Mouse (Mus musculus): ENCODE data around the gene Gm42742. TPM values are rescaled to one million over a fixed set of nuclear protein-coding genes. Genes with fewer than 3 reads are reported as not detected.

Gm42742 gene
- total and polyA plus RNA-seq, 3 experiments: 13.8 to 27.2 TPM; not detected in 1

DNA sequence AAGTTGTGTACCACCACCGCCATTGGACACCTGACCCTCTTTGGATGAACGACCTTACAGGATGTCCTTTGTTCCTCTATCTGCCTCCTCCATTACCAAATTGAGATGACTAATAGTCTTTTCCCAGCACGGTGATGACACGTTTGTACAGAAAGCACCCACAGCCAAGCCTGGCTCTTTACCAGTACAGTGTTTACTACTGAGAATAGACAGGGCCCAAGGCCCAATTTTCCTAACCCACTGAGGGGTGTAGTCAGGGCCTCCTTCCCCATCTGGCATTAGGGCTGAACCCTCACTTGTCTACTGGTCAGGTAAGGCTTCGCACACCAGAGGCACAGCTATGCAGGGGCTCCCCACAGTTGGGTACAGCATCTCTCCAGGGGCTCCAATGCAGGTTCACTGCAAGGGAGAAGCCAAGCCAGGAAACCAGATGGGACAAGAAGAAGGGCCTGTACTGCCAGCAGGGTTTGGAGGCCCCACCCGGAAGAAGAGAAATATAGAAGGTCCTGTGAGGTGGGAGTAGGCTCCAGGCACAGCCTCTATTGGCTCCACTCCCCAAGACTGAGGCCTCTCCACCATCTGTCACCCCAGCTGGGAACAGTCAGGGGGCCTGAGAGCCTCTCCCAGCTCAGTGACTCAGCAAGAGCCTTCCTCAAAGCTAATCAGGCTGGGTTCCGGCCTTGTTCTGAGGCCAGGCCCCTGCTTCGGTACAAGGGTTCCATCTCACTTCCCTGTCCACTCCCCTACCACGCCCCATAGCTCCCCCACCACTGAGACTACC, 12.5 kb downstream of the Gm42742 start:
- peak; percentile 95 for DNase-seq (ENCODE audit: low read depth, low spot score)
- Histone ChIP-seq H3K4me1 (ENCODE audit: control insufficient read depth in 1 of 2, insufficient read depth in 2 of 2, low read length in 2 of 2) (peaks cover 10 to 33% of the 10 kb centered on the region in 2 experiments), H3K4me3 (ENCODE audit: control insufficient read depth in 1 of 2, insufficient read depth in 1 of 2, low read depth in 2 of 2, low read length in 2 of 2) (peak overlapping the region; percentile 3 to 18; a peak in 2 of 4 replicates), H3K27me3 (ENCODE audit: control insufficient read depth in 1 of 2, insufficient read depth in 2 of 2, low read length in 2 of 2) (no peaks in the 10 kb centered on the region), H3K79me2 (ENCODE audit: control insufficient read depth, insufficient read depth, low read length, poor library complexity) (peaks cover 8% of the 10 kb centered on the region), H3K27ac (ENCODE audit: control insufficient read depth, low read depth, low read length) (peak overlapping the region; percentile 91), H3K36me3 (ENCODE audit: control insufficient read depth in 1 of 2, insufficient read depth in 2 of 2, low read length in 2 of 2) (peaks cover 0 to 24% of the 10 kb centered on the region in 2 experiments; a peak in 2 of 4 replicates), H3K9me3 (replicated peaks; ENCODE audit: insufficient read depth, low read length) (no peaks in the 10 kb centered on the region), H3K9ac (ENCODE audit: control insufficient read depth, low read depth, low read length, poor library complexity, severe bottlenecking) (peak overlapping the region; percentile 68)
- TF ChIP-seq USF1 (IDR thresholded peaks at IDR 0.05; ENCODE audit: low read depth, low read length) (0 out of 2 replicates have a peak, but pooled peaks have one; percentile 3), MAX (IDR thresholded peaks at IDR 0.05; ENCODE audit: low read length) (0 out of 2 replicates have a peak, but pooled peaks have one; percentile 15), TBP (IDR thresholded peaks at IDR 0.05; ENCODE audit: low read depth, low read length) (peak; percentile 71; the same call in 1 of the 2 replicates), POLR2AphosphoS5 (IDR thresholded peaks at IDR 0.05; ENCODE audit: borderline replicate concordance, low read depth, low read length) (no peak), NELFE (IDR thresholded peaks at IDR 0.05; ENCODE audit: low read depth, low read length) (no peak), SIN3A (IDR thresholded peaks at IDR 0.05; ENCODE audit: low read length) (peak; percentile 84), MAFK (IDR thresholded peaks at IDR 0.05; ENCODE audit: borderline replicate concordance, low read depth, low read length) (0 out of 2 replicates have a peak, but pooled peaks have one; percentile 53), NRF1 (IDR thresholded peaks at IDR 0.05; ENCODE audit: insufficient read depth, low read depth, low read length, poor library complexity, severe bottlenecking) (no peak), EP300 (IDR thresholded peaks at IDR 0.05; ENCODE audit: low read depth in 1 of 2, low read length in 2 of 2) (peak in 1 of 2 experiments; percentile 65; a peak in 2 of 4 replicates), CHD1 (IDR thresholded peaks at IDR 0.05; ENCODE audit: low read depth, low read length) (no peak), MAZ (IDR thresholded peaks at IDR 0.05; ENCODE audit: low read depth, low read length) (no peak), ZNF384 (IDR thresholded peaks at IDR 0.05; ENCODE audit: low read depth, low read length) (no peak), MEF2A (IDR thresholded peaks at IDR 0.05; ENCODE audit: extremely low read depth, insufficient replicate concordance, low read depth, low read length, poor library complexity, severe bottlenecking) (no peak), CHD2 (IDR thresholded peaks at IDR 0.05; ENCODE audit: low read length) (no peak), HCFC1 (IDR thresholded peaks at IDR 0.05; ENCODE audit: low read depth, low read length) (peak; percentile 60; the same call in 1 of the 2 replicates), ZC3H11A (IDR thresholded peaks at IDR 0.05; ENCODE audit: low read depth, low read length) (no peak), RCOR1 (IDR thresholded peaks at IDR 0.05; ENCODE audit: low read depth, low read length) (no peak), ZKSCAN1 (IDR thresholded peaks at IDR 0.05; ENCODE audit: low read depth, low read length) (no peak), POLR2A (IDR thresholded peaks at IDR 0.05; ENCODE audit: control insufficient read depth in 1 of 2, insufficient read depth in 1 of 2, low read depth in 1 of 2, low read length in 2 of 2, poor library complexity in 1 of 2) (peak; percentile 17 to 78; a peak in 3 of 4 replicates), GATA1 (IDR thresholded peaks at IDR 0.05; ENCODE audit: low read depth, low read length) (no peak), ETS1 (IDR thresholded peaks at IDR 0.05; ENCODE audit: low read depth, low read length) (peak; percentile 98), MYB (IDR thresholded peaks at IDR 0.05; ENCODE audit: low read depth, low read length) (no peak), CTCF (IDR thresholded peaks at IDR 0.05 in 2 of 3, conservative IDR thresholded peaks at IDR 0.05 in 1 of 3; ENCODE audit: control insufficient read depth in 1 of 3, insufficient read depth in 1 of 3, low read depth in 2 of 3, low read length in 3 of 3, poor library complexity in 1 of 3, severe bottlenecking in 1 of 3) (no peak), UBTF (IDR thresholded peaks at IDR 0.05; ENCODE audit: borderline replicate concordance, insufficient read depth, low read depth, low read length) (no peak), MXI1 (IDR thresholded peaks at IDR 0.05; ENCODE audit: low read depth, low read length) (peak; percentile 65), SMC3 (IDR thresholded peaks at IDR 0.05; ENCODE audit: low read depth, low read length) (no peak), RAD21 (IDR thresholded peaks at IDR 0.05; ENCODE audit: low read depth, low read length) (no peak), JUND (IDR thresholded peaks at IDR 0.05; ENCODE audit: low read depth, low read length) (0 out of 2 replicates have a peak, but pooled peaks have one; percentile 9), E2F4 (IDR thresholded peaks at IDR 0.05; ENCODE audit: borderline replicate concordance, low read depth, low read length) (no peak), USF2 (IDR thresholded peaks at IDR 0.05; ENCODE audit: borderline replicate concordance in 1 of 2, insufficient read depth in 1 of 2, low read depth in 1 of 2, low read length in 2 of 2) (no peak), GABPA (IDR thresholded peaks at IDR 0.05; ENCODE audit: low read depth, low read length) (peak; percentile 79), ELF1 (IDR thresholded peaks at IDR 0.05; ENCODE audit: low read depth, low read length) (peak; percentile 75), ZMIZ1 (IDR thresholded peaks at IDR 0.05; ENCODE audit: low read depth, low read length) (no peak), KAT2A (conservative IDR thresholded peaks at IDR 0.05; ENCODE audit: low read depth, low read length) (peak; percentile 34; the same call in 1 of the 2 replicates), TAL1 (IDR thresholded peaks at IDR 0.05; ENCODE audit: low read length) (peak; percentile 41; the same call in 1 of the 2 replicates)

Measured in MEL (cell line).